Mouse (Mus musculus) limb, embryonic 15.5 days (tissue): ENCODE measurements at regions not wholly inside any gene's neighbourhood (a gene's known extent, or its start where the extent isn't known, plus 50 kb on each side); places are given as distances from the start of the nearest gene placed in this dataset.

Experiments used
- ATAC-seq: fragments of 200-750 bp; cut with Nextera tagmentation; 2 replicates; pipeline ENCODE4 v1.8.0; 2017; ENCODE audit warnings: low read depth, moderate TSS enrichment; ENCODE audit not compliant: insufficient number of reproducible peaks, low FRiP score, low TSS enrichment
- H3K27ac ChIP-seq: fragments of 300-500 bp; sonication (generic); 2 replicates; pipeline ENCODE4 v1.5.1; 2015; ENCODE audit warnings: moderate library complexity, mild to moderate bottlenecking, inconsistent platforms
- H3K27me3 ChIP-seq: fragments of 300-500 bp; sonication (generic); 2 replicates; pipeline ENCODE4 v1.6.1; 2015; ENCODE audit warnings: inconsistent platforms
- H3K36me3 ChIP-seq: fragments of 300-500 bp; sonication (generic); 2 replicates; pipeline ENCODE4 v1.6.1; 2015; ENCODE audit warnings: inconsistent platforms
- H3K4me1 ChIP-seq: fragments of 300-500 bp; sonication (generic); 2 replicates; pipeline ENCODE4 v1.6.1; 2015; ENCODE audit warnings: inconsistent platforms
- H3K4me2 ChIP-seq: fragments of 300-500 bp; sonication (generic); 2 replicates; pipeline ENCODE4 v1.6.1; 2015; ENCODE audit warnings: mild to moderate bottlenecking, inconsistent platforms
- H3K4me3 ChIP-seq: fragments of 300-500 bp; sonication (generic); 2 replicates; pipeline ENCODE4 v1.5.1; 2015; ENCODE audit warnings: mild to moderate bottlenecking, inconsistent platforms
- H3K9ac ChIP-seq: fragments of 300-500 bp; sonication (generic); 2 replicates; pipeline ENCODE4 v1.6.1; 2015; ENCODE audit warnings: inconsistent platforms
- H3K9me3 ChIP-seq: fragments of 300-500 bp; sonication (generic); 2 replicates; pipeline ENCODE4 v1.6.1; 2016; ENCODE audit warnings: inconsistent platforms
- WGBS: fragments of 180-500 bp; shearing (Covaris S2); methylation state at CpG from one replicate; pipeline ENCODE4 v1.1.7; 2015; 5-methylcytosine and 5-hydroxymethylcytosine counted together

DNA sequence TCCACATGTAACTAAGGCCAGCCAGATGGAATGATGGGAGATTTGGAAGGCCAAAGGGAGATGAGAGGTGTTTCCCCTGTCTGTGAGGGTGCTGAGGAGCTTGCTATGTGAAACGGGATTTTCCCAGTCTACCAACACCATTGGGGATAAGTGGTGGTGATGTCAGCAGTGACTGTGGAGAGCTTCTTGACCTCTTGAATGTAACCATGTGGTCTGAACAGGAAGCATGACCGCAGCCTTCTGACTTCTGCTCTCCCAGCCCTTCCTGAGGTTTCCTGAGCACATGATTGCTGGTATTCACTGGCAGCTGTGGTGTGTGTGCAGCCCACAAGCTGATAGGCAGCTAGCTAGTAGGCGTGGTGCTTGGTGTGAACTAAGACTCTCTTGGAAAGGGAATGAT lies 58.8 kb upstream of the Nfe2l2 start:
- no peak overlapping the region for H3K4me2 ChIP-seq
- ATAC-seq, result no peak
- no peaks in the 10 kb centered on the region for H3K27me3 ChIP-seq
- no peaks in the 10 kb centered on the region for H3K36me3 ChIP-seq
- no peaks in the 10 kb centered on the region for H3K9me3 ChIP-seq
- 68% methylated on average over 3 of the region's 3 CpGs for WGBS
- no peak overlapping the region for H3K9ac ChIP-seq
- no peak overlapping the region for H3K27ac ChIP-seq
- H3K4me3 ChIP-seq, result no peak overlapping the region
- 0 out of 2 replicates have a peak, but pooled peaks cover 1% of the 10 kb centered on the region for H3K4me1 ChIP-seq

- H3K4me2 ChIP-seq, result no peak overlapping the region
- ATAC-seq, result no peak
- H3K36me3 ChIP-seq, result no peaks in the 10 kb centered on the region
- H3K27ac ChIP-seq, result no peak overlapping the region
- H3K4me1 ChIP-seq, result peaks cover 12% of the 10 kb centered on the region
- no peaks in the 10 kb centered on the region for H3K27me3 ChIP-seq
- no peak overlapping the region for H3K4me3 ChIP-seq
- WGBS, result 77% methylated on average over 5 of the region's 5 CpGs
- no peak overlapping the region for H3K9ac ChIP-seq
- no peaks in the 10 kb centered on the region for H3K9me3 ChIP-seq
These were observed 57.6 kb upstream of the Nfe2l2 start for GRCm38 (mm10) chr2:75762030-75762429.

GRCm38 (mm10) chr2:75761626-75762025 lies 57.2 kb upstream of the Nfe2l2 start:
- Histone ChIP-seq H3K27me3 (no peaks in the 10 kb centered on the region), H3K4me2 (no peak overlapping the region)

GRCm38 (mm10) chr2:75759196-75759885 lies 54.9 kb upstream of the Nfe2l2 start:
- H3K9me3 ChIP-seq, result no peaks in the 10 kb centered on the region
- no peak overlapping the region for H3K9ac ChIP-seq
- no peak for ATAC-seq
- WGBS, result 80% methylated on average over 11 of the region's 11 CpGs
- no peak overlapping the region for H3K27ac ChIP-seq
- no peak overlapping the region for H3K4me3 ChIP-seq
- no peaks in the 10 kb centered on the region for H3K27me3 ChIP-seq
- no peaks in the 10 kb centered on the region for H3K36me3 ChIP-seq
- no peak overlapping the region for H3K4me2 ChIP-seq
- H3K4me1 ChIP-seq, result peaks cover 17% of the 10 kb centered on the region

More at GRCm38 (mm10) chr2:75761626-75762025, 57.2 kb upstream of the Nfe2l2 start:
- Histone ChIP-seq H3K9ac (no peak overlapping the region), H3K36me3 (no peaks in the 10 kb centered on the region), H3K4me3 (no peak overlapping the region), H3K27ac (no peak overlapping the region), H3K4me1 (peaks cover 16% of the 10 kb centered on the region), H3K9me3 (no peaks in the 10 kb centered on the region)
- WGBS, result 84% methylated on average over 9 of the region's 9 CpGs
- ATAC-seq, result no peak

- no peak overlapping the region for H3K27ac ChIP-seq
- no peak for ATAC-seq
- no peaks in the 10 kb centered on the region for H3K27me3 ChIP-seq
- no peaks in the 10 kb centered on the region for H3K9me3 ChIP-seq
- no peaks in the 10 kb centered on the region for H3K36me3 ChIP-seq
- H3K9ac ChIP-seq, result no peak overlapping the region
- H3K4me2 ChIP-seq, result no peak overlapping the region
- H3K4me3 ChIP-seq, result no peak overlapping the region
- WGBS, result 72% methylated on average over 6 of the region's 6 CpGs
- peaks cover 17% of the 10 kb centered on the region for H3K4me1 ChIP-seq
These were observed 53.8 kb upstream of the Nfe2l2 start for GRCm38 (mm10) chr2:75758277-75758676.

GRCm38 (mm10) chr2:75756704-75757638 lies 52.5 kb upstream of the Nfe2l2 start:
- no peak overlapping the region for H3K4me3 ChIP-seq

GRCm38 (mm10) chr2:75754606-75755005 lies 50.2 kb upstream of the Nfe2l2 start:
- Histone ChIP-seq H3K4me3 (no peak overlapping the region), H3K27ac (no peak overlapping the region), H3K4me2 (no peak overlapping the region), H3K36me3 (no peaks in the 10 kb centered on the region), H3K9ac (no peak overlapping the region), H3K9me3 (no peaks in the 10 kb centered on the region), H3K4me1 (peaks cover 17% of the 10 kb centered on the region), H3K27me3 (no peaks in the 10 kb centered on the region)
- WGBS, result 91% methylated on average over 7 of the region's 7 CpGs
- ATAC-seq, result no peak

More at GRCm38 (mm10) chr2:75756704-75757638, 52.5 kb upstream of the Nfe2l2 start:
- Histone ChIP-seq H3K27me3 (no peaks in the 10 kb centered on the region), H3K9me3 (no peaks in the 10 kb centered on the region), H3K4me1 (peaks cover 17% of the 10 kb centered on the region), H3K27ac (peak overlapping the region; percentile 83), H3K36me3 (no peaks in the 10 kb centered on the region), H3K4me2 (0 out of 2 replicates have a peak overlapping the region, but pooled peaks have one; percentile 4), H3K9ac (no peak overlapping the region)
- 29% methylated on average over 16 of the region's 16 CpGs for WGBS
- ATAC-seq, result peak; percentile 78
